Mouse (Mus musculus) MEL (cell line): ENCODE measurements around the gene Nop16.

Source experiments
- CTCF ChIP-seq, 3 experiments: IDR thresholded peaks in 2 of 3; conservative IDR thresholded peaks in 1 of 3; 2 replicates each; pipeline ENCODE4 v1.5.1; 2011 to 2012; ENCODE audit warnings: low read length in 3 of 3, low read depth in 2 of 3, mild to moderate bottlenecking in 2 of 3, improper control_type of control experiment in 1 of 3, inconsistent platforms in 1 of 3, mixed read lengths in 1 of 3, moderate library complexity in 1 of 3; ENCODE audit not compliant: control insufficient read depth in 1 of 3, insufficient read depth in 1 of 3, poor library complexity in 1 of 3, severe bottlenecking in 1 of 3
- HCFC1 ChIP-seq: IDR thresholded peaks from 2 replicates; pipeline ENCODE4 v1.6.1; 2012; ENCODE audit warnings: low read depth, mild to moderate bottlenecking, inconsistent platforms, low read length, improper control_type of control experiment, moderate library complexity
- POLR2A ChIP-seq, 2 experiments: IDR thresholded peaks; 2 replicates each; pipeline ENCODE4 v1.6.1; 2011 to 2012; ENCODE audit warnings: low read length in 2 of 2, mild to moderate bottlenecking in 2 of 2, control low read depth in 1 of 2, improper control_type of control experiment in 1 of 2, low read depth in 1 of 2, moderate library complexity in 1 of 2; ENCODE audit not compliant: control insufficient read depth in 1 of 2, insufficient read depth in 1 of 2, poor library complexity in 1 of 2

DNA sequence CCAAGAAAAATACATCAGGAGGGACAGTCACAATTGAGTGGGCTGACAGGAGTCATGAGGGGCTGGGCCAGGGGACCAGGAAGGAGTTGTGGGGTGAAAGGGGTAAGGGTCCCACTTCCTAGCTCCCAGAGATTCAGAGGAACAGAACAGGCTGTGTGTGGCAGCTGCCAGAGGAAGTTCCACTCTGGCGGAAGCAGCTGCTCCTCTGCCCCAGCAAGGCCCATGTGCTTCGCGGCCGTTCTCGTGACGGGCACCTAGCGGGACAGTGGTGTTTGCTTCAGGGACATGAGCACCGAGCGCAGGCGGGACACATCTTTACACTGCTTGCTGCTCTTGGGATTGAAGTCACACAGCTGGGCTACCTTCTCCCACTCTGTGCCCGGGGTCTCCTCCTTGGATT lies 3.7 kb upstream of the Nop16 start:
- TF ChIP-seq POLR2A (IDR thresholded peaks at IDR 0.05; ENCODE audit: control insufficient read depth in 1 of 2, insufficient read depth in 1 of 2, low read depth in 1 of 2, low read length in 2 of 2, poor library complexity in 1 of 2): no peak
- TF ChIP-seq HCFC1: no peak
- no peak for TF ChIP-seq CTCF (IDR thresholded peaks at IDR 0.05 in 2 of 3, conservative IDR thresholded peaks at IDR 0.05 in 1 of 3; ENCODE audit: control insufficient read depth in 1 of 3, insufficient read depth in 1 of 3, low read depth in 2 of 3, low read length in 3 of 3, poor library complexity in 1 of 3, severe bottlenecking in 1 of 3)
